Mouse (Mus musculus) adrenal gland, postnatal 10 days (tissue): ENCODE results near the gene Anks1b. TPM values are rescaled to one million over a fixed set of nuclear protein-coding genes. Genes with fewer than 3 reads are reported as not detected.

Experiments
- DNase-seq: peaks from one replicate; pipeline ENCODE4 v3.0.0; 2021; ENCODE audit warnings: mixed read lengths
- total RNA-seq, 2 experiments: library from RNA; stranded (reverse); gene quantifications; 2 replicates each; pipeline ENCODE4 v1.2.3; 2021

The Anks1b gene
- total RNA-seq, 2 experiments from 2014 or later, result 1.7 to 2.0 TPM

- DNase-seq, result no peak
Measured at GRCm38 (mm10) chr10:90380704-90381339, 507.5 kb downstream of the Anks1b start.

GRCm38 (mm10) chr10:90400382-90400781 lies 527.1 kb downstream of the Anks1b start:
- DNase-seq, result no peak

GRCm38 (mm10) chr10:90408484-90408883 lies 535.2 kb downstream of the Anks1b start:
- no peak for DNase-seq

GRCm38 (mm10) chr10:90431527-90431926 lies 558.2 kb downstream of the Anks1b start:
- no peak for DNase-seq

GRCm38 (mm10) chr10:90431974-90432373 lies 558.7 kb downstream of the Anks1b start:
- DNase-seq, result no peak

- DNase-seq, result no peak
Measured at GRCm38 (mm10) chr10:90432479-90432878, 559.2 kb downstream of the Anks1b start.

- DNase-seq, result no peak
Measured at GRCm38 (mm10) chr10:90441036-90441435, 567.7 kb downstream of the Anks1b start.

GRCm38 (mm10) chr10:90441656-90442055 lies 568.3 kb downstream of the Anks1b start:
- DNase-seq, result peak; percentile 14

GRCm38 (mm10) chr10:90464906-90465305 lies 591.6 kb downstream of the Anks1b start:
- no peak for DNase-seq

GRCm38 (mm10) chr10:90465426-90465825 lies 592.1 kb downstream of the Anks1b start:
- DNase-seq, result peak; percentile 19

GRCm38 (mm10) chr10:90467546-90467945 lies 594.2 kb downstream of the Anks1b start:
- DNase-seq, result no peak

- peak; percentile 18 for DNase-seq
Measured at GRCm38 (mm10) chr10:90493436-90493835, 620.1 kb downstream of the Anks1b start.

- DNase-seq, result no peak
Measured at GRCm38 (mm10) chr10:90493996-90494642, 620.8 kb downstream of the Anks1b start.

- DNase-seq, result no peak
Measured at GRCm38 (mm10) chr10:90494981-90495516, 621.7 kb downstream of the Anks1b start.

GRCm38 (mm10) chr10:90507561-90507960 lies 634.3 kb downstream of the Anks1b start:
- DNase-seq, result no peak

GRCm38 (mm10) chr10:90512801-90513200 lies 639.5 kb downstream of the Anks1b start:
- DNase-seq, result no peak

- no peak for DNase-seq
Measured at GRCm38 (mm10) chr10:90531813-90532212, 658.5 kb downstream of the Anks1b start.

GRCm38 (mm10) chr10:90535370-90535769 lies 662.1 kb downstream of the Anks1b start:
- DNase-seq, result no peak

- no peak for DNase-seq
Measured at GRCm38 (mm10) chr10:90546635-90547034, 673.3 kb downstream of the Anks1b start.

- peak; percentile 61 for DNase-seq
Measured at GRCm38 (mm10) chr10:90562906-90563305, 689.6 kb downstream of the Anks1b start.

GRCm38 (mm10) chr10:90576191-90577098 lies 703.1 kb downstream of the Anks1b start:
- DNase-seq, result no peak

- no peak for DNase-seq
Measured at GRCm38 (mm10) chr10:90577099-90577461, 703.8 kb downstream of the Anks1b start.

- no peak for DNase-seq
Measured at GRCm38 (mm10) chr10:90577777-90578176, 704.5 kb downstream of the Anks1b start.
